Mouse (Mus musculus) splenic B cell, adult 2 months (primary cell): ENCODE data around the gene Shoc2.

Experiments used
- DNase-seq: peaks from one replicate; pipeline ENCODE4 v3.0.0-alpha.2; 2011; ENCODE audit warnings: low read depth, low spot score
- H3K27me3 ChIP-seq: 2 replicates; pipeline ENCODE4 v1.6.1; 2012; ENCODE audit warnings: mild to moderate bottlenecking, low read length, moderate library complexity, mixed read lengths; ENCODE audit not compliant: control insufficient read depth, poor library complexity, insufficient read depth, severe bottlenecking
- H3K36me3 ChIP-seq: 2 replicates; pipeline ENCODE4 v1.6.1; 2012; ENCODE audit warnings: mild to moderate bottlenecking, low read length, moderate library complexity, mixed read lengths; ENCODE audit not compliant: control insufficient read depth, poor library complexity, insufficient read depth, severe bottlenecking

Gene Shoc2

GRCm38 (mm10) chr19:54072233-54072800 lies 128.2 kb downstream of the Shoc2 start:
- no peaks in the 10 kb centered on the region for H3K27me3 ChIP-seq
- H3K36me3 ChIP-seq: no peaks in the 10 kb centered on the region
- DNase-seq: no peak

GRCm38 (mm10) chr19:54076362-54077349 lies 132.6 kb downstream of the Shoc2 start:
- Histone ChIP-seq H3K27me3 (no peaks in the 10 kb centered on the region), H3K36me3 (no peaks in the 10 kb centered on the region)
- DNase-seq: no peak

GRCm38 (mm10) chr19:54081303-54081702 lies 137.2 kb downstream of the Shoc2 start:
- no peaks in the 10 kb centered on the region for H3K27me3 ChIP-seq
- no peak for DNase-seq

GRCm38 (mm10) chr19:54081716-54082165 lies 137.6 kb downstream of the Shoc2 start:
- Histone ChIP-seq H3K27me3 (no peaks in the 10 kb centered on the region), H3K36me3 (no peaks in the 10 kb centered on the region)
- no peak for DNase-seq

More at GRCm38 (mm10) chr19:54081303-54081702, 137.2 kb downstream of the Shoc2 start:
- no peaks in the 10 kb centered on the region for H3K36me3 ChIP-seq
